Mouse (Mus musculus): ENCODE measurements around the gene C1s2. TPM values are rescaled to one million over a fixed set of nuclear protein-coding genes. Genes with fewer than 3 reads are reported as not detected.
"Not testable (repeated sequence)": the region's sequence is repeated elsewhere in the genome, so short reads cannot be mapped to it uniquely, and the experiment has no call there.

The C1s2 gene
- total RNA-seq, 4 experiments from 2014 or later = 0.23 to 0.68 (median 0.44) TPM

DNA sequence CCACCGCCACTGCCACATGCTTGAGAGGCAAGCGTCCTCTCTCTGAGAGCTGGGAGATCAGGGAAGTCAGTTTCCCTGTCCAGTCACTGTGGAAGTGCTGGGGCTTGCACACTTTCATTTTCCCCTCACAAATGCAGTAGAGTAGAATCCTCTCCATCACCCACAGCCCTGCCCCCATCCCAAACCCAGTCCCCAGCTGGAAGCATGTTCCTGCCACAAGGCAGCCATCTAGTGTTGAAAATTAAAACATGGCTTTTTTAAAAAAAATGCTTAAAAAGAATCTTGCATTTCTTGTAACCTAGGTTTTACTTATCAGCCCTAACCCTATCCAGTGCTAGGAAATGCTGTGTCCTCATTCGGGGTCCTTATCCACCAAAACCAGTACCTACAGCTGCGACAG lies 4.2 kb upstream of the C1s2 start:
- no peak for DNase-seq (ENCODE audit: low spot score in 2 of 2)

- DNase-seq (ENCODE audit: low spot score in 2 of 2) = not testable (repeated sequence)
Observed at GRCm38 (mm10) chr6:124636858-124637460, 1.1 kb upstream of the C1s2 start.

- no peak for DNase-seq (ENCODE audit: low spot score in 2 of 2)
Observed at GRCm38 (mm10) chr6:124630763-124631162, 5.1 kb downstream of the C1s2 start.

DNA sequence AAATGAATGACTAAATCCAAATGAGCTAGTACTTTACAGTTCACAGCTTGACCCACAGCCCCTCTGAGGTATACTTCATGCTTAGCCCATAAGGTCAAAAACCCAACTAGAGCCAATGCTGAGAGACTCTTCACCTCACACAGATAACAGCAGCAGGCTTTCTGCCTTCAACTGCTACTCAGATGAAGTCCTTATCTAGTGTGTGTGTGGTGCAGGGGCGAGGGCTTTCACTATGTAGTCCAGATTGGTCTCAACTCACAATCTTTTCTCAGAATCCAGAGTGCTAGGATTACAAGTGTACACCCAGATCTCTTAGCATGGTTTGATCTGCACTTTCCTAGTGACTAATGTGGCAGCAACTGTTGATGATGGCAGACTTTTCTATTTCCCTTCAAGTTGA lies 9.7 kb downstream of the C1s2 start:
- DNase-seq (ENCODE audit: low spot score in 2 of 2) = not testable (repeated sequence)

DNA sequence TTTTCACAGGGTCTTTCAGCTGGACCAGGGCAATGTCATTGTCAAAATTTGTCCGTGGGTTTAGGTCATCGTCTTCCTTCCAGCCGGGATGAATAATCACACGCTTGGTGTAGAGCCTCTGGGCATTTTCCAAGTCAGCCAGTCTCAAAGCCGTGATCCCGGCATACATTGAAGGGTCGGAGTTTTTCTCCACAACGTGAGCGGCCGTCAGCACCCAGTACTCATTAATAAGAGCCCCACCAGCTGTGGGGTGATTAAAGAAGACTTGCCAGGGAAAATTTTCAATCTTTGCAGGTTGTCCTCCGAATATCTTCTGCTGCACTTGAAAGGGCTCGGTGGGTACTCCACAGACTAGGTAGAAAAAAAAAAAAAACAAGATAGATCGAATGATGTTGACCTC lies 10.3 kb downstream of the C1s2 start:
- no peak for DNase-seq (ENCODE audit: low spot score in 2 of 2)

DNA sequence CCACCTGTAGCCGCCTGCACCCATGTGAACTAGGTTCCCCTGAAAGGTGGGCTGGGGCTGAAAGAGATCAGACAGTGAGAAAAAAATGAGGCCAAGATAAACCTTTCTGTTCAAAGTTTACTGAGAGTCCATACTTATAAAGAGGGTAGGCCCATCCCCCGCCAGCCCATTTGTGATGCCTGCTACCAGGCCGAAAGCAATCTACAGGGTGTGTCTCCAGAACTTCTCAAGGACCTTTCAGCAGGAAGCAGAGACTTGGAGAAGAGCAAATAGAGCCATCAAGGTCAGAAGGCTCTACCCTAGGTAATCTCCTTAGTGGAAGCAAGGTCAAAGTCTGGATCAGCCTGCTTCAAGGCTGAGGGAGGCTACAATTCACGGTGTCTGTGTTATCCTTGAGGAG lies 33.9 kb downstream of the C1s2 start:
- no peak for DNase-seq (ENCODE audit: low spot score in 2 of 2)

DNA sequence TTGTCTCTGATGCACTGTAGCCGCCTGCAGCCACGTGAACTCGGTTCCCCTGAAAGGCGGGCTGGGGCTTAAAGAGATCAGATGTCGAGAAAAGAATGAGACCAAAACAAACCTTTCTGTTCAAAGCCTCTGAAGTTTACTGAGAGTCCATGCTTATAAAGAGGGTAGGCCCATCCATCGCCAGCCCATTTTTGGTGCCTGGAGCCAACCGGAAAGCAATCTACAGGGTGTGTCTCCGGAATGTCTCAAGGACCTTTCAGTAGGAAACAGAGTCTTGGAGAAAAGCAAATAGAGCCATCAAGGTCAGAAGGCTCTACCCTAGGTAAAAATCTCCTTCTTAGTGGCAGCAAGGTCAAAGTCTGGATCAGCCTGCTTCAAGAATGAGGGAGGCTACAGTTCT lies 42.8 kb downstream of the C1s2 start:
- DNase-seq (ENCODE audit: low spot score in 2 of 2) = no peak

DNA sequence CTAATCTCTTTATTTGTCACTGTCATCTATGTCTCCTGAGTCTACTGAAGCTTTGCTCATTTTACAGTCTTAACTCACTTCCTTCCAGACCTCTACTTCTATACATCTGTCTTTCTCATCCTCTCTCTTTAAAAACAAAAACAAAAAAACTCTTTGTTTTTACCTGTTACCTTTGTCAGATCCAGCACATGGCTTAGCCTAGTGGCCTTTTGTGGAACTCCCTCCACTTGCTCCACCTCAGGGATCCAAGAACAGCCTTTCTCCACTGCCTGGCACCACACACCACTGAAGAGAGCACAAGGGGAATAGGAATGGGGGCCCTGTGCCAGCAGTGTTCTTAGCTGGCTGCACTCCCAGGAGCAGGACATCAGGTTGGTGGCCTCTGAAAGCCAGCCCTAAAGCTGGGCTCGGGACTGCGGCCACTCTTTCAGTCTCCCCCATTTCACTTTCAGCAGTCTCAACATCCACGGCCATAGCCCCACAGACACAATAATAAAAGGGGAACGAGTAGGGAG lies 43.6 kb downstream of the C1s2 start:
- DNase-seq (ENCODE audit: low spot score in 2 of 2) = no peak

DNA sequence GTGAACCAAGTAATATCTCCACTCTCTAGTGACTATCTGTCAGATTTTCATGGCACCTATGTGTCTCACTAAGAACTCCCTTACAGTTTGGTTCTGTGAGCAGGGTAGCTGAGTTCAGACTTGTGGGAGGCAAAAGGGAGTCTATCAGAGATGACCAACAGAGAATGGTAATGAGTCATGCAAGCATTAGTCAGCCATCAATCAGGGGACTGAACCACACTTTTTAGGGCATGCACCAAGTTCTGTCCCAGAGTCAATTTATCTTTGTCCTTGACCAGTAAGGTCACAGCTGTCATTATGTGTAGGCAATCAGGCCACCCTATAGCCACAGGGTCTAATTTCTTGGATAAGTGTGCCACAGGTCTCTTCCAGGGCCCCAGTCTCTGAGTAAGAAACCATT lies 47.1 kb downstream of the C1s2 start:
- no peak for DNase-seq (ENCODE audit: low spot score in 2 of 2)

GRCm38 (mm10) chr6:124586266-124586665 lies 49.6 kb downstream of the C1s2 start:
- DNase-seq (ENCODE audit: low spot score in 2 of 2) = no peak

GRCm38 (mm10) chr6:124585761-124586160 lies 50.1 kb downstream of the C1s2 start:
- DNase-seq (ENCODE audit: low spot score in 2 of 2) = no peak

- DNase-seq (ENCODE audit: low spot score in 2 of 2) = no peak
Observed at GRCm38 (mm10) chr6:124584935-124585334, 51.0 kb downstream of the C1s2 start.

GRCm38 (mm10) chr6:124582231-124582630 lies 53.7 kb downstream of the C1s2 start:
- DNase-seq (ENCODE audit: low spot score in 2 of 2) = no peak

DNA sequence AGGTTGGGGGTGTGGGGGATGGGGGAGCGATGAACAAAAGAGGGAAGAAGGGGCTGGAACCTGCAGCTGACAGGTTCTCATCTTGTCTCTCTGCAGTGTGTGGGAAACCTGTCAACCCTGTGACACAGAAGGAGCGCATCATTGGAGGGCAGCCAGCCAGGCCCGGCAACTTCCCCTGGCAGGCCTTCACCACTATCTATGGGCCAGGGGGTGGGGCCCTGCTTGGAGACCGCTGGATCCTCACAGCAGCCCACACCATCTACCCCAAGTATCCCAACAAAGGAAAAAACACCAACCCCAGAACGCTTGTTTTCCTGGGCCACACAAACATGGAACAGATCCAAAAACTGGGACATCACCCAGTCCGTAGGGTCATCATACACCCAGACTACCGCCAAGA lies 55.7 kb downstream of the C1s2 start:
- DNase-seq (ENCODE audit: low spot score in 2 of 2) = not testable (repeated sequence)

DNA sequence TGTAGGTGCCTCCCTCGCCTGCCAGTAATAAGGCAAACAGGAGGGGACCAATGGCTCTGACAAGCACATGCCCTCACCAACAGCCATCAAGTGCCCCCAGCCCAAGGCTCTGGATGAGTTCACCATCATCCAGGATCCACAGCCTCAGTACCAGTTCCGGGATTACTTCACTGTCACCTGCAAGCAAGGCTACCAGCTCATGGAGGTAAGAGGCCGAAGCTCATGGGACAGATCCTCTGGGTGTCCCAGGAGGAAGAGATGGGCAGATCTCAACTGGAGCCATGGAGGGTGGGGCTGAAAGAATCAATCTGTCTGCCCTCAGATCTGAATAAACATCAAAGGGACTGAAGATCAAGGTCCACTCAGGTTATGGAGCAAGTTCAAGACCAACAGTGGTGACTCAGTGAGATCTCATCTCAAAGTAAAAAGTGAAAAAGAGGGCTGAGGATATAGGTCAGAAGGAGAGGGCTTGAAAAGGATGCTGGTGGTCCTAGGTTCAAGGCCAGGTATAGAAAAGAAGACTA lies 60.7 kb downstream of the C1s2 start:
- not testable (repeated sequence) for DNase-seq (ENCODE audit: low spot score in 2 of 2)

Other genes with a start within 250 kb of the C1s2 start
- gene Pex5, start 221.0 kb downstream of the C1s2 start, total RNA-seq (2022) = 10 to 100 TPM; 47.1 to 62.7 (median 57.5) TPM
- gene Clstn3, start 171.3 kb downstream of the C1s2 start, total RNA-seq (2022) = 100 to 1,000 TPM; 249 to 296 (median 280) TPM
- under 1 TPM; 0.39 to 0.67 (median 0.60) TPM for gene C1rl, start 143.0 kb downstream of the C1s2 start, total RNA-seq (2022)
- gene C1ra, start 123.7 kb downstream of the C1s2 start, total RNA-seq (2022) = 1 to 10 TPM in 3 of 4 experiments, under 1 TPM in 1; 0.89 to 1.9 (median 1.3) TPM
- gene C1s1, start 93.7 kb downstream of the C1s2 start, total RNA-seq (2022) = 1 to 10 TPM in 3 of 4 experiments, under 1 TPM in 1; 0.59 to 1.7 (median 1.2) TPM
- not detected for gene C1rb, start 65.8 kb downstream of the C1s2 start, total RNA-seq (2022)
- 10 to 100 TPM; 24.1 to 38.4 (median 31.4) TPM for gene Lpcat3, start 26.9 kb upstream of the C1s2 start, total RNA-seq (2022)
- gene Emg1, start 76.1 kb upstream of the C1s2 start, total RNA-seq (2022) = 10 to 100 TPM; 50.1 to 57.2 (median 52.5) TPM
- gene Phb2, start 76.3 kb upstream of the C1s2 start, total RNA-seq (2022) = 100 to 1,000 TPM; 118 to 123 (median 120) TPM
- 10 to 100 TPM in 2 of 4 experiments, 1 to 10 TPM in 2; 2.2 to 24.3 (median 13.4) TPM for gene Ptpn6, start 102.6 kb upstream of the C1s2 start, total RNA-seq (2022)
- gene Grcc10, start 105.3 kb upstream of the C1s2 start, total RNA-seq (2022) = 100 to 1,000 TPM; 311 to 385 (median 325) TPM
- 1 to 10 TPM in 1 of 4 experiments, not detected in 3; 5.1 TPM for gene Gm45234, start 119.9 kb upstream of the C1s2 start, total RNA-seq (2022)
- gene Atn1, start 120.4 kb upstream of the C1s2 start, total RNA-seq (2022) = 100 to 1,000 TPM; 138 to 158 (median 147) TPM
- gene Eno2, start 133.6 kb upstream of the C1s2 start, total RNA-seq (2022) = 1,000 to 10,000 TPM in 3 of 4 experiments, 100 to 1,000 TPM in 1; 993 to 1,113 (median 1,027) TPM
- 1 to 10 TPM; 2.3 to 5.1 (median 3.3) TPM for gene Lrrc23, start 143.6 kb upstream of the C1s2 start, total RNA-seq (2022)
- 1 to 10 TPM; 3.1 to 7.0 (median 6.0) TPM for gene Spsb2, start 172.6 kb upstream of the C1s2 start, total RNA-seq (2022)
- 100 to 1,000 TPM; 782 to 819 (median 789) TPM for gene Tpi1, start 178.2 kb upstream of the C1s2 start, total RNA-seq (2022)
- 100 to 1,000 TPM; 181 to 196 (median 186) TPM for gene Usp5, start 193.4 kb upstream of the C1s2 start, total RNA-seq (2022)
- gene Cdca3, start 193.5 kb upstream of the C1s2 start, total RNA-seq (2022) = 1 to 10 TPM in 2 of 4 experiments, under 1 TPM in 2; 0.61 to 1.0 (median 0.95) TPM
- gene Gnb3, start 204.2 kb upstream of the C1s2 start, total RNA-seq (2022) = under 1 TPM in 2 of 4 experiments, not detected in 2; 0.36 to 0.96 TPM
- 10 to 100 TPM; 32.2 to 51.8 (median 36.4) TPM for gene P3h3, start 221.7 kb upstream of the C1s2 start, total RNA-seq (2022)
- 100 to 1,000 TPM; 171 to 204 (median 183) TPM for gene Gpr162, start 227.9 kb upstream of the C1s2 start, total RNA-seq (2022)